Mouse (Mus musculus) CH12.LX (cell line): ENCODE data around the gene Kank1.

Experiments
- BHLHE40 ChIP-seq: IDR thresholded peaks from 2 replicates; pipeline ENCODE4 v1.6.1; 2011; ENCODE audit warnings: mild to moderate bottlenecking, low read depth, low read length, improper control_type of control experiment
- CTCF ChIP-seq, 2 experiments: IDR thresholded peaks in 1 of 2; conservative IDR thresholded peaks in 1 of 2; 2 replicates each; pipeline ENCODE4 v1.5.1; 2011 to 2012; ENCODE audit warnings: low read depth in 2 of 2, low read length in 2 of 2, improper control_type of control experiment in 1 of 2, inconsistent platforms in 1 of 2, mild to moderate bottlenecking in 1 of 2, moderate library complexity in 1 of 2
- EP300 ChIP-seq: IDR thresholded peaks from 2 replicates; pipeline ENCODE4 v1.6.1; 2011; ENCODE audit warnings: low read length, improper control_type of control experiment
- HCFC1 ChIP-seq: IDR thresholded peaks from 2 replicates; pipeline ENCODE4 v1.6.1; 2012; ENCODE audit warnings: low read depth, mild to moderate bottlenecking, inconsistent platforms, low read length, improper control_type of control experiment
- IRF4 ChIP-seq: IDR thresholded peaks from 2 replicates; pipeline ENCODE4 v1.6.1; 2014; ENCODE audit warnings: low read depth, mild to moderate bottlenecking, inconsistent platforms, low read length, improper control_type of control experiment
- KAT2A ChIP-seq: IDR thresholded peaks from 2 replicates; pipeline ENCODE4 v1.6.1; 2012; ENCODE audit warnings: low read length, improper control_type of control experiment, inconsistent platforms; ENCODE audit not compliant: insufficient replicate concordance
- MAFK ChIP-seq: IDR thresholded peaks from 2 replicates; pipeline ENCODE4 v1.6.1; 2011; ENCODE audit warnings: low read length, improper control_type of control experiment; ENCODE audit not compliant: insufficient replicate concordance
- NELFE ChIP-seq: IDR thresholded peaks from 2 replicates; pipeline ENCODE4 v1.6.1; 2011; ENCODE audit warnings: low read depth, low read length, improper control_type of control experiment
- POLR2A ChIP-seq: IDR thresholded peaks from 2 replicates; pipeline ENCODE4 v1.6.1; 2011; ENCODE audit warnings: low read depth, mild to moderate bottlenecking, improper control_type of control experiment, low read length
- USF1 ChIP-seq: IDR thresholded peaks from 2 replicates; pipeline ENCODE4 v1.6.1; 2014; ENCODE audit warnings: low read depth, mild to moderate bottlenecking, inconsistent platforms, low read length, improper control_type of control experiment
- ZMIZ1 ChIP-seq: IDR thresholded peaks from 2 replicates; pipeline ENCODE4 v1.6.1; 2012; ENCODE audit warnings: low read depth, mild to moderate bottlenecking, inconsistent platforms, low read length, improper control_type of control experiment

GRCm38 (mm10) chr19:25187681-25188080 lies 49.1 kb upstream of the Kank1 start:
- TF ChIP-seq EP300: no peak
- no peak for TF ChIP-seq CTCF (conservative IDR thresholded peaks at IDR 0.05 in 1 of 2, IDR thresholded peaks at IDR 0.05 in 1 of 2; ENCODE audit: low read depth in 2 of 2, low read length in 2 of 2)
- TF ChIP-seq USF1: no peak
- no peak for TF ChIP-seq BHLHE40
- no peak for TF ChIP-seq IRF4
- TF ChIP-seq ZMIZ1: no peak
- TF ChIP-seq HCFC1: no peak
- no peak for TF ChIP-seq MAFK
- no peak for TF ChIP-seq NELFE
- no peak for TF ChIP-seq KAT2A
- no peak for TF ChIP-seq POLR2A
